Mouse (Mus musculus): Measurements from ENCODE around the gene Slc2a3. TPM values are rescaled to one million over a fixed set of nuclear protein-coding genes. Genes with fewer than 3 reads are reported as not detected.
"Not testable (repeated sequence)": the region's sequence is repeated elsewhere in the genome, so short reads cannot be mapped to it uniquely, and the experiment has no call there.

The Slc2a3 gene
- polyA plus RNA-seq, 2 experiments: 46.5 to 71.6 TPM

- peak overlapping the region; percentile 60 for H3K9ac ChIP-seq (ENCODE audit: low read depth, low read length, severe bottlenecking)
- 3% methylated on average over 25 of the region's 25 CpGs for WGBS
- H3K36me3 ChIP-seq (ENCODE audit: control insufficient read depth, insufficient read depth, low read length): peaks cover 11% of the 10 kb centered on the region
- H3K4me1 ChIP-seq (ENCODE audit: control insufficient read depth, insufficient read depth, low read length): peaks cover 8% of the 10 kb centered on the region; the same call in 1 of the 2 replicates
- H3K27ac ChIP-seq (replicated peaks; ENCODE audit: low read depth, low read length): no peak overlapping the region
- H3K9me3 ChIP-seq (ENCODE audit: control insufficient read depth, low read length): no peaks in the 10 kb centered on the region
- DNase-seq (ENCODE audit: low spot score) (no peak), ATAC-seq (ENCODE audit: low FRiP score, low read depth) (no peak)
- peak overlapping the region; percentile 74 for H3K4me2 ChIP-seq (replicated peaks; ENCODE audit: low read depth, low read length, severe bottlenecking)
- TF ChIP-seq POLR2A (IDR thresholded peaks at IDR 0.05; ENCODE audit: borderline replicate concordance, extremely low read depth, insufficient read depth, insufficient read length): no peak
- H3K4me3 ChIP-seq (replicated peaks; ENCODE audit: low read length): peak overlapping the region; percentile 57
- peaks cover 8% of the 10 kb centered on the region; the same call in 1 of the 2 replicates for H3K27me3 ChIP-seq (ENCODE audit: control insufficient read depth, insufficient read depth, low read length)
These were observed 59.8 kb downstream of the Slc2a3 start for GRCm38 (mm10) chr6:122741460-122742227.

- Histone ChIP-seq H3K4me1 (ENCODE audit: control insufficient read depth, insufficient read depth, low read length) (peaks cover 8% of the 10 kb centered on the region; the same call in 1 of the 2 replicates), H3K4me2 (replicated peaks; ENCODE audit: low read depth, low read length, severe bottlenecking) (peak overlapping the region; percentile 35), H3K27ac (replicated peaks; ENCODE audit: low read depth, low read length) (no peak overlapping the region), H3K36me3 (ENCODE audit: control insufficient read depth, insufficient read depth, low read length) (peaks cover 23% of the 10 kb centered on the region), H3K9ac (ENCODE audit: low read depth, low read length, severe bottlenecking) (peak overlapping the region; percentile 12; the same call in 1 of the 2 replicates), H3K27me3 (ENCODE audit: control insufficient read depth, insufficient read depth, low read length) (peaks cover 8% of the 10 kb centered on the region; the same call in 1 of the 2 replicates), H3K4me3 (replicated peaks; ENCODE audit: low read length) (no peak overlapping the region; the same call in 1 of the 2 replicates), H3K9me3 (ENCODE audit: control insufficient read depth, low read length) (no peaks in the 10 kb centered on the region)
- peak; percentile 62; the same call in 1 of the 2 replicates for ATAC-seq (ENCODE audit: low FRiP score, low read depth)
- WGBS: 16% methylated on average over 8 of the region's 8 CpGs
- DNase-seq (ENCODE audit: low spot score): peak; percentile 83
- TF ChIP-seq POLR2A (IDR thresholded peaks at IDR 0.05; ENCODE audit: borderline replicate concordance, extremely low read depth, insufficient read depth, insufficient read length): no peak
These were observed 61.5 kb downstream of the Slc2a3 start for GRCm38 (mm10) chr6:122739952-122740351.

- Histone ChIP-seq H3K27ac (replicated peaks; ENCODE audit: low read depth, low read length) (no peak overlapping the region), H3K4me1 (ENCODE audit: control insufficient read depth, insufficient read depth, low read length) (no peaks in the 10 kb centered on the region; the same call in 1 of the 2 replicates), H3K9ac (ENCODE audit: low read depth, low read length, severe bottlenecking) (no peak overlapping the region), H3K36me3 (ENCODE audit: control insufficient read depth, insufficient read depth, low read length) (no peaks in the 10 kb centered on the region), H3K4me3 (replicated peaks; ENCODE audit: low read length) (no peak overlapping the region), H3K9me3 (ENCODE audit: control insufficient read depth, low read length) (no peaks in the 10 kb centered on the region), H3K4me2 (replicated peaks; ENCODE audit: low read depth, low read length, severe bottlenecking) (no peak overlapping the region), H3K27me3 (ENCODE audit: control insufficient read depth, insufficient read depth, low read length) (no peaks in the 10 kb centered on the region)
- DNase-seq (ENCODE audit: low spot score): peak; percentile 81
- 27% methylated on average over 2 of the region's 2 CpGs for WGBS
- no peak for TF ChIP-seq POLR2A (IDR thresholded peaks at IDR 0.05; ENCODE audit: borderline replicate concordance, extremely low read depth, insufficient read depth, insufficient read length)
- no peak for ATAC-seq (ENCODE audit: low FRiP score, low read depth)
These were observed 81.5 kb downstream of the Slc2a3 start for GRCm38 (mm10) chr6:122719942-122720341.

GRCm38 (mm10) chr6:122718224-122718623 lies 83.2 kb downstream of the Slc2a3 start:
- H3K4me3 ChIP-seq (replicated peaks; ENCODE audit: low read length); H3K4me2 ChIP-seq (replicated peaks; ENCODE audit: low read depth, low read length, severe bottlenecking); H3K27me3 ChIP-seq (ENCODE audit: control insufficient read depth, insufficient read depth, low read length); H3K36me3 ChIP-seq (ENCODE audit: control insufficient read depth, insufficient read depth, low read length); H3K27ac ChIP-seq (replicated peaks; ENCODE audit: low read depth, low read length); H3K9ac ChIP-seq (ENCODE audit: low read depth, low read length, severe bottlenecking); ATAC-seq (ENCODE audit: low FRiP score, low read depth); H3K4me1 ChIP-seq (ENCODE audit: control insufficient read depth, insufficient read depth, low read length); H3K9me3 ChIP-seq (ENCODE audit: control insufficient read depth, low read length); DNase-seq (ENCODE audit: low spot score): not testable (repeated sequence)
- WGBS: 93% methylated on average over 1 of the region's 1 CpGs

DNA sequence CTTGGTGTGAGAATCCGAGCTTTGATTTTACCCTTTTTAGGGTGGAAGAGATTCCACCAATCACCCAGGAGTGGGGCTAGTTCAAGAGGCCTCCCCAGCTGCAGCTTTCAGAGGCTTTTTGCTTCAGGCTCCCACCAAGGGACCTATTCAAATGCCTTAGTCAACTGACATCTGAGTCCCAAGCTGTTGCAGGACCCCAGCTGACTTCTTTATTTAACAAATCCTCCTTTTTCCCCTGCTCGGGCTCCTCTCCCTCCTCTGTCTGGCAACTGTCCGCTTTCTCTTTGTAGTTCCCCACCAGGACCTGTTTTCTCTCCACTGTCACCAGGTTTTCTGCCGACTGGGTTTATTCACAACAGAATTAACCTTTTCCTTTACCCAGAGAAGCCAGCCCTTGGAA lies 85.6 kb downstream of the Slc2a3 start:
- H3K4me1 ChIP-seq (ENCODE audit: control insufficient read depth, insufficient read depth, low read length): no peaks in the 10 kb centered on the region; the same call in 1 of the 2 replicates
- no peaks in the 10 kb centered on the region for H3K27me3 ChIP-seq (ENCODE audit: control insufficient read depth, insufficient read depth, low read length)
- no peaks in the 10 kb centered on the region for H3K36me3 ChIP-seq (ENCODE audit: control insufficient read depth, insufficient read depth, low read length)
- WGBS: 4% methylated on average over 4 of the region's 4 CpGs
- no peak overlapping the region for H3K27ac ChIP-seq (replicated peaks; ENCODE audit: low read depth, low read length)
- H3K4me2 ChIP-seq (replicated peaks; ENCODE audit: low read depth, low read length, severe bottlenecking): no peak overlapping the region
- no peak overlapping the region for H3K9ac ChIP-seq (ENCODE audit: low read depth, low read length, severe bottlenecking)
- H3K4me3 ChIP-seq (replicated peaks; ENCODE audit: low read length): no peak overlapping the region
- ATAC-seq (ENCODE audit: low FRiP score, low read depth): no peak
- DNase-seq (ENCODE audit: low spot score): no peak
- TF ChIP-seq POLR2A (IDR thresholded peaks at IDR 0.05; ENCODE audit: borderline replicate concordance, extremely low read depth, insufficient read depth, insufficient read length): no peak
- no peaks in the 10 kb centered on the region for H3K9me3 ChIP-seq (ENCODE audit: control insufficient read depth, low read length)
